Mouse (Mus musculus) urinary bladder, adult 2 months (tissue): ENCODE measurements around the gene Zscan4d. TPM values are rescaled to one million over a fixed set of nuclear protein-coding genes. Genes with fewer than 3 reads are reported as not detected.
"Not testable (repeated sequence)": the region's sequence is repeated elsewhere in the genome, so short reads cannot be mapped to it uniquely, and the experiment has no call there.

Source experiments
- DNase-seq: peaks from one replicate; pipeline ENCODE4 v3.0.0; 2022; ENCODE audit warnings: low spot score
- polyA plus RNA-seq: library from polyadenylated mRNA; depleted of rRNA; stranded (reverse); fragments of >200 nt; gene quantifications from 2 replicates; pipeline ENCODE4 v1.2.3, GENCODE M21; 2012; rRNA removed

Gene Zscan4d
- not detected in 2 replicates for polyA plus RNA-seq

DNA sequence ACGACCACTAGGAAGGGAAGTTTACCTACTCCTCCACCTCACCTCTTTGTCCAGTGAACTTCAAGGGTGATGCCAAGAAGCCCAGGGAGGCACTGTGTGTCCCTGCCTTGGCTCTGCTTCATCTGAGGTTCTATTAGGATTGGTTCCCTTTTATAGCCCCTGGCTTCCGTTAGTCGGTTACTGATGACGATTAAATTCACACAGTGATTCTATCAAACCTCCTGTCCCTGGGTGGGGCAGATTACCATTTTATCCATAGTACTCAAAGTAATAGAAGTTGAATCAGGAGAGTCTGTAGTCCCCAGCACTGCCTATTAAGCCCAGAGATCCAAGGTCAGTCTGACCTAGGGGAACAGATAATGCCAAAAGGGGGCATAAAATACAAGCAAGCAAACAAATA, at the start of gene Zscan4d:
Gene Zscan4d, minus strand, starts transcription at position 101 of the 400 bp plus-strand sequence.
- DNase-seq, result not testable (repeated sequence)

DNA sequence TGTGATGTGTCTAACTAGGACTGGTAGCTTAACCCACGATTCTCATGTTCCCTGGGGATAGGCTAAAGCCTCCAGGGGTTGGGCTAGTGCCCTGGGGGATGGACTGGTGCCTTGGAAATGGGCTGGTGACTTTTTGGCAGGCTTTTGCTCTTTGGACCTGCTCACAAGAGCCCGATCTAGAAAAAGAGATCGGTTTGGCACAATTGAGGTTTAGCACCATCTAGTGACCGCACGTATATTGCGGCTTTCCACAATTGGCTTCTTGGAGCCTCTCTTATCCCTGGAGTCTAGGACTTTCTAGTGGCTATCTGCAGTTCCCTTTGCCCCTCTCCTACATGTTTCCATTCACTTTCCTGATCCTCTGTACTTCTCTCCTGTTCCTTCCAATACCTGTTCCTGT, 7.9 kb downstream of the Zscan4d start:
- not testable (repeated sequence) for DNase-seq

Other genes with a start within 250 kb of the Zscan4d start
- gene Zscan4c, start 160.4 kb downstream of the Zscan4d start, polyA plus RNA-seq, result not detected in 2 replicates
- not detected in 2 replicates for gene Zscan4-ps1, start 96.5 kb downstream of the Zscan4d start, polyA plus RNA-seq
- gene Zscan4e, start 144.5 kb upstream of the Zscan4d start, polyA plus RNA-seq, result not detected in 2 replicates
- gene Zscan4f, start 231.8 kb upstream of the Zscan4d start, polyA plus RNA-seq, result not detected in 2 replicates